Mouse (Mus musculus) hematopoietic multipotent progenitor cell, adult 10-12 weeks (in vitro differentiated cells): ENCODE results near the gene Gm5591. TPM values are rescaled to one million over a fixed set of nuclear protein-coding genes. Genes with fewer than 3 reads are reported as not detected.

ENCODE experiments used
- polyA plus RNA-seq: library from polyadenylated mRNA; stranded (reverse); fragments of >175 nt; gene quantifications from 2 replicates; pipeline ENCODE4 v1.2.3, GENCODE M21; 2012; ENCODE audit warnings: low replicate concordance

Gm5591 gene
- polyA plus RNA-seq = 0.08 TPM in 1 of 2 replicates, not detected in the other

DNA sequence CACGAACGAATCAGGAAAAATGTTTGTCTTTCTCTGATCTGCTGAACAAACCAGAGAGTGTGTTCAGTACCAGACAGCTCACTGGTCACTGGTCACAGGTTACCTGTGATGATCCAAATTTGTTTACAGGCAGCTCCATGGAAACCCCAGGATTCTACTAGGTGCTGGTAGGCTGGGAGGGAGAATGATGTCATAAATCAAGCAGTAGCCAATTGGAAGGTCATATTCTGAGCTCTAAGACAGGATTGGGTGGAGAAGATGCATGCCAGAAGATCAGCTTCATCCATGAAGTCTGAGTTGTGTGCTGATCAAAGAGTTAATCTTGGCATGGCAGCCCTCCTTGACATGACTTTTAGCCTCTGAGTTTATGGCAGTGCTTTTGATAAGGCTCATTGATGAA is at the start of gene Gm5591:
Gene Gm5591, minus strand, starts transcription at position 101 of the 400 bp plus-strand sequence.

